Mouse (Mus musculus) intestine, postnatal 0 days (tissue): ENCODE data around the gene Art3. TPM values are rescaled to one million over a fixed set of nuclear protein-coding genes. Genes with fewer than 3 reads are reported as not detected.

Experiments
- ATAC-seq: fragments of 200-750 bp; cut with Nextera tagmentation; 2 replicates; pipeline ENCODE4 v1.8.0; 2017; ENCODE audit warnings: mild to moderate bottlenecking, moderate TSS enrichment, moderate library complexity
- H3K27ac ChIP-seq: fragments of 300-500 bp; sonication (generic); 2 replicates; pipeline ENCODE4 v1.5.1; 2014; ENCODE audit warnings: mild to moderate bottlenecking, low read depth, low read length, moderate library complexity
- H3K27me3 ChIP-seq: fragments of 300-500 bp; sonication (generic); replicated peaks from 2 replicates; pipeline ENCODE4 v1.6.1; 2014; ENCODE audit warnings: low read length, mixed read lengths; ENCODE audit not compliant: control insufficient read depth, insufficient read depth
- H3K36me3 ChIP-seq: fragments of 300-500 bp; sonication (generic); 2 replicates; pipeline ENCODE4 v1.6.1; 2014; ENCODE audit warnings: mild to moderate bottlenecking, moderate library complexity; ENCODE audit not compliant: control insufficient read depth, insufficient read depth
- H3K4me1 ChIP-seq: fragments of 300-500 bp; sonication (generic); replicated peaks from 2 replicates; pipeline ENCODE4 v1.6.1; 2014; ENCODE audit warnings: antibody characterized with exemption, low read length, mixed read lengths; ENCODE audit not compliant: control insufficient read depth, insufficient read depth
- H3K4me2 ChIP-seq: fragments of 300-500 bp; sonication (generic); replicated peaks from 2 replicates; pipeline ENCODE4 v1.6.1; 2014; ENCODE audit warnings: low read depth, mild to moderate bottlenecking, moderate library complexity
- H3K4me3 ChIP-seq: fragments of 300-500 bp; sonication (generic); 2 replicates; pipeline ENCODE4 v1.5.1; 2014; ENCODE audit warnings: low read depth, low read length
- H3K9ac ChIP-seq: fragments of 300-500 bp; sonication (generic); 2 replicates; pipeline ENCODE4 v1.6.1; 2014; ENCODE audit warnings: mild to moderate bottlenecking, low read depth, low read length
- H3K9me3 ChIP-seq: fragments of 300-500 bp; sonication (generic); 2 replicates; pipeline ENCODE4 v1.6.1; 2016; ENCODE audit warnings: mixed run types; ENCODE audit not compliant: control insufficient read depth
- CTCF ChIP-seq: sonication (generic); IDR thresholded peaks from 2 replicates; pipeline ENCODE4 v1.5.1; 2016; ENCODE audit warnings: low read depth, mild to moderate bottlenecking, control low read depth, antibody characterized with exemption, moderate library complexity
- WGBS: fragments of 180-500 bp; shearing (Covaris S2); extraction: QIAGEN DNeasy Blood & Tissue Kit; methylation state at CpG from one replicate; pipeline ENCODE4 v1.1.7; 2014; 5-methylcytosine and 5-hydroxymethylcytosine counted together
- polyA plus RNA-seq: library from polyadenylated mRNA; unstranded; fragments of >200 nt; fragmentation: Nextera tagmentation; extraction: Ambion mirVana; gene quantifications from 2 replicates; pipeline ENCODE4 v1.2.1, GENCODE M21; 2015

Gene Art3
- polyA plus RNA-seq, 1 experiment from 2014 or later, result 12.7 TPM

GRCm38 (mm10) chr5:92387433-92387832 lies 55.8 kb downstream of the Art3 start:
- 50% methylated on average over 11 of the region's 11 CpGs for WGBS

GRCm38 (mm10) chr5:92389977-92390376 lies 58.4 kb downstream of the Art3 start:
- 58% methylated on average over 2 of the region's 2 CpGs for WGBS
- Histone ChIP-seq H3K4me3 (no peak overlapping the region), H3K36me3 (no peaks in the 10 kb centered on the region), H3K9ac (no peak overlapping the region), H3K27ac (no peak overlapping the region), H3K9me3 (no peaks in the 10 kb centered on the region), H3K27me3 (peaks cover 14% of the 10 kb centered on the region), H3K4me1 (no peaks in the 10 kb centered on the region), H3K4me2 (no peak overlapping the region)
- no peak for ATAC-seq
- TF ChIP-seq CTCF, result no peak

More at GRCm38 (mm10) chr5:92387433-92387832, 55.8 kb downstream of the Art3 start:
- ATAC-seq, result no peak
- TF ChIP-seq CTCF, result no peak
- no peak overlapping the region for H3K4me3 ChIP-seq
- no peak overlapping the region for H3K9ac ChIP-seq
- H3K4me2 ChIP-seq, result no peak overlapping the region; the same call in 1 of the 2 replicates
- no peaks in the 10 kb centered on the region for H3K4me1 ChIP-seq
- H3K27ac ChIP-seq, result no peak overlapping the region
- H3K36me3 ChIP-seq, result no peaks in the 10 kb centered on the region
- H3K9me3 ChIP-seq, result no peaks in the 10 kb centered on the region
- H3K27me3 ChIP-seq, result peaks cover 5% of the 10 kb centered on the region; the same call in 1 of the 2 replicates

DNA sequence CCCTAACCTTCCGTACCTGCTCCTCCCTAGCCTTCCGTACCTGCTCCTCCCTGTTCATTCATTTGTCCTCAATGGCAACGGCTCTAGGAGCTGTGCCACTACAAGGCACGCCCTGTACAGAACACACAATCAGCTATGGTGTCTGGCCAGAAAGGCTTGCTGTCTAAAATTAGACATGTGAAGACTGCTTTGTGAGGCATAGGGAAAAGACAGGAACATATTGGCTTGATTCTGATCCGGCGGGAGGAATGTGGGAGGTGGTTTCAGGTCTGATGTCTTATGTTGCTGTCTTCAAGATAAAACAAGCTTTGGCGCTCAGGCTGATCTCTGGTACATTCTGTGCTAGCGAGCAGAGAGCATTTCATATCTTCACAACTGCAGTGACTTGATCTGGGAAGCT lies 59.0 kb downstream of the Art3 start:
- no peaks in the 10 kb centered on the region for H3K36me3 ChIP-seq
- no peak overlapping the region for H3K9ac ChIP-seq
- WGBS, result 47% methylated on average over 8 of the region's 8 CpGs
- H3K4me2 ChIP-seq, result no peak overlapping the region
- no peaks in the 10 kb centered on the region for H3K4me1 ChIP-seq
- H3K27ac ChIP-seq, result no peak overlapping the region
- no peak overlapping the region for H3K4me3 ChIP-seq
- TF ChIP-seq CTCF, result no peak
- ATAC-seq, result no peak
- H3K27me3 ChIP-seq, result peaks cover 14% of the 10 kb centered on the region
- H3K9me3 ChIP-seq, result no peaks in the 10 kb centered on the region

GRCm38 (mm10) chr5:92392542-92392941 lies 60.9 kb downstream of the Art3 start:
- WGBS, result 38% methylated on average over 18 of the region's 18 CpGs
- H3K4me3 ChIP-seq, result peak overlapping the region; percentile 29
- H3K4me1 ChIP-seq, result no peaks in the 10 kb centered on the region
- H3K4me2 ChIP-seq, result peak overlapping the region; percentile 58
- no peaks in the 10 kb centered on the region for H3K9me3 ChIP-seq
- peaks cover 14% of the 10 kb centered on the region for H3K27me3 ChIP-seq
- ATAC-seq, result no peak
- no peak for TF ChIP-seq CTCF
- H3K9ac ChIP-seq, result no peak overlapping the region
- no peaks in the 10 kb centered on the region for H3K36me3 ChIP-seq
- H3K27ac ChIP-seq, result no peak overlapping the region

DNA sequence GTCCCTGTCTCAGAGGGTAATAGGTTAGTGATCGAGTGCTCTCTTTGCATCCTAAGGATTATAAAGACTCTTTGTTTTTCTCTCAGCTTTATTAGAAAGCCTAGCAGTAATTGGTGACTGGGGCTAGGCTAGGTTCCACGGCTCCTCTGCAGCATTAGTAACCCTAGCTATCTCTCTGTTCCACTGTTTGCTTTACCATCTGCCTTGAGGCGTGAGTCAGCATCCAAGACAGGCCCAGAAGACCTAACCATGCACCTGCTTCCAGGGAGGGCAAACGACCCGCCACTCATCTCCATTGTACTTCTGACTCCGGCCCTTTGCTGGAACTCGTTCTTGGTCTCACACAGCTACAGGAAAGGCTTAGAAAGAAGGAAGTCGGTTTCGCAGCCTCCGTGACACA lies 62.2 kb downstream of the Art3 start:
- Histone ChIP-seq H3K27me3 (peaks cover 14% of the 10 kb centered on the region), H3K4me2 (no peak overlapping the region), H3K36me3 (no peaks in the 10 kb centered on the region), H3K9me3 (no peaks in the 10 kb centered on the region), H3K4me3 (no peak overlapping the region), H3K4me1 (no peaks in the 10 kb centered on the region), H3K27ac (no peak overlapping the region), H3K9ac (no peak overlapping the region)
- ATAC-seq, result no peak
- TF ChIP-seq CTCF, result no peak
- 60% methylated on average over 10 of the region's 10 CpGs for WGBS

DNA sequence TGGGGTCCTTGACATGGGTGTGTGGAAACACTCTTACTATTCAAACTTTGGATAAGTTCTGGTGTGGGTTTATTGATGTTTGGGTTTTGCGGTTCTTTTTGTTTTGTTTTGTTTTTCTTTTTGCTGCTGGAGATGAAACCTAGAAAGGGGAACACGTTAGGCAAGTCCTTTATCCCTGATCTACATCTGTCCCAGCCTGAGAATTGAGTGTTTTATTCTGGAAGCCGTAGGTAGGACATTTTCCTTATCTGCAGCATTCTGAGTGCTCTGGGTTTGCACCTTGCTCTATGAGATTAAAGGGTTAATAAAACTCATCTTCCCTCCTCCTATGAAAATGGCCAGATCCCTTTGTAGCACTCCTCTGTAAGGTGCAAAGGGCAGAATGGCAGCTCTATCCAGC lies 64.1 kb downstream of the Art3 start:
- no peak overlapping the region for H3K9ac ChIP-seq
- H3K9me3 ChIP-seq, result no peaks in the 10 kb centered on the region
- H3K4me2 ChIP-seq, result no peak overlapping the region
- H3K4me1 ChIP-seq, result no peaks in the 10 kb centered on the region
- no peak overlapping the region for H3K4me3 ChIP-seq
- TF ChIP-seq CTCF, result no peak
- H3K27ac ChIP-seq, result no peak overlapping the region
- H3K27me3 ChIP-seq, result peaks cover 11% of the 10 kb centered on the region
- WGBS, result 68% methylated on average over 3 of the region's 3 CpGs
- H3K36me3 ChIP-seq, result no peaks in the 10 kb centered on the region
- no peak for ATAC-seq

- Histone ChIP-seq H3K4me1 (no peaks in the 10 kb centered on the region), H3K9ac (no peak overlapping the region), H3K27ac (no peak overlapping the region), H3K36me3 (no peaks in the 10 kb centered on the region), H3K9me3 (no peaks in the 10 kb centered on the region), H3K4me2 (no peak overlapping the region), H3K27me3 (peaks cover 10% of the 10 kb centered on the region), H3K4me3 (no peak overlapping the region)
- 54% methylated on average over 6 of the region's 6 CpGs for WGBS
- no peak for TF ChIP-seq CTCF
- ATAC-seq, result peak; percentile 48
Observed at GRCm38 (mm10) chr5:92396476-92396875, 64.8 kb downstream of the Art3 start.
